Mouse (Mus musculus) myocyte (in vitro differentiated cells): ENCODE measurements around the gene Bcar3.

Experiments used
- CEBPB ChIP-seq: IDR thresholded peaks from 2 replicates; pipeline ENCODE4 v1.6.1; 2011; ENCODE audit warnings: mild to moderate bottlenecking, moderate library complexity; ENCODE audit not compliant: poor library complexity, insufficient read depth, severe bottlenecking
- E2F4 ChIP-seq: IDR thresholded peaks from one replicate; pipeline ENCODE4 v1.6.1; 2011; ENCODE audit warnings: mild to moderate bottlenecking, control low read depth, moderate library complexity; ENCODE audit not compliant: insufficient read depth
- MAX ChIP-seq: IDR thresholded peaks from one replicate; pipeline ENCODE4 v1.6.1; 2011; ENCODE audit warnings: low read depth, mild to moderate bottlenecking, control low read depth
- MYOG ChIP-seq, 3 experiments: IDR thresholded peaks; one replicate each; pipeline ENCODE4 v1.6.1; 2011; ENCODE audit warnings: control low read depth in 2 of 3, low read depth in 2 of 3, mild to moderate bottlenecking in 2 of 3; ENCODE audit not compliant: insufficient read length in 2 of 3, control insufficient read depth in 1 of 3, insufficient read depth in 1 of 3
- POLR2A ChIP-seq: IDR thresholded peaks from one replicate; pipeline ENCODE4 v1.6.1; 2011; ENCODE audit warnings: low read depth, mild to moderate bottlenecking, control low read depth, moderate library complexity; ENCODE audit not compliant: insufficient read length
- POLR2AphosphoS2 ChIP-seq: IDR thresholded peaks from one replicate; pipeline ENCODE4 v1.6.1; 2011; ENCODE audit warnings: low read depth, control low read depth; ENCODE audit not compliant: insufficient read length
- REST ChIP-seq: IDR thresholded peaks from one replicate; pipeline ENCODE4 v1.6.1; 2011; ENCODE audit warnings: mild to moderate bottlenecking, control low read depth, moderate library complexity; ENCODE audit not compliant: insufficient read depth, insufficient read length
- SRF ChIP-seq: IDR thresholded peaks from one replicate; pipeline ENCODE4 v1.6.1; 2011; ENCODE audit warnings: low read depth; ENCODE audit not compliant: control insufficient read depth, insufficient read length
- TCF12 ChIP-seq: IDR thresholded peaks from one replicate; pipeline ENCODE4 v1.6.1; 2011; ENCODE audit warnings: mild to moderate bottlenecking, control low read depth; ENCODE audit not compliant: poor library complexity, insufficient read depth, severe bottlenecking
- USF1 ChIP-seq: IDR thresholded peaks from one replicate; pipeline ENCODE4 v1.6.1; 2011; ENCODE audit warnings: low read depth, mild to moderate bottlenecking, control low read depth, moderate library complexity

DNA sequence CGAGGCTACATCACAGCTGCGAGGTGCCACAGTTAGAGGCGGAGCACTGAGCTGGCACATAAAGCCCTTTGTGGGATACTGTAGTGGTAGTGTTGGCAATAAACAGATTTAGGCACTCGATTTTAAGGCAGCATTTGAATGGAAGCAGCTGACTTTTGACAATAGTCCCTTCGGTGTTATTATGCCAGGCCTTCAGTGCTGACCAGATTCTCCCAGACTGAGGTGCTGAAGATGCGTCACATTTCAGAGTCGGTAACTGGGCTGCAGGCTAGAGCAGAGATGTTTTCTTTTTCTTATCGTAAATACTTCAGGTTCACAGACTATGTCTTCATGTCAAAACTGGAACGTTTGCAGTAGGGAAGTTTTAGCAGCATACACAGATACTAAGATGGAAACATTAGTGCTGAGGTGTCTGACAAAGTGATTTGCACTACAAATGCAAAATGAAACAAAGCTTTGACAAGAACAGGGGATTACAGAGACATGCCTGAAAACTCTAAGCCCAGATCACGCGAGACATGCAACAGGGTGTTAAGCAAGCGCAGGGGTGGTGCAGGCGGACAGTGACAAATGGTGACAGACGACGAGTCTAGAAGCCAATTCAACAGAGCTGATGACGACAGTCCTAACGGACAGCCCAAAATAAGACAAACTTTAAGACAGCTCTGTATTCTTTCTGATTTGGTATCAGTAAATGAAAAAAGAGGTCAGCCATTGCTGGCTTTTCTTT, 246.2 kb downstream of the Bcar3 start:
- TF ChIP-seq POLR2A (no peak), USF1 (no peak), TCF12 (no peak), MYOG (IDR thresholded peaks at IDR 0.05; ENCODE audit: control insufficient read depth in 1 of 3, insufficient read depth in 1 of 3, insufficient read length in 2 of 3, low read depth in 2 of 3) (no peak), E2F4 (no peak), REST (no peak), CEBPB (no peak), MAX (no peak), POLR2AphosphoS2 (no peak), SRF (no peak)
